Mouse (Mus musculus) testis, postnatal 10 days (tissue): ENCODE data around the gene Itpr1.
A peak's percentile ranks its signal among the peaks of the same experiment; 100 is the strongest.

ENCODE experiments used
- DNase-seq: peaks from one replicate; pipeline ENCODE4 v3.0.0; 2021; ENCODE audit warnings: low spot score

Itpr1 gene

DNA sequence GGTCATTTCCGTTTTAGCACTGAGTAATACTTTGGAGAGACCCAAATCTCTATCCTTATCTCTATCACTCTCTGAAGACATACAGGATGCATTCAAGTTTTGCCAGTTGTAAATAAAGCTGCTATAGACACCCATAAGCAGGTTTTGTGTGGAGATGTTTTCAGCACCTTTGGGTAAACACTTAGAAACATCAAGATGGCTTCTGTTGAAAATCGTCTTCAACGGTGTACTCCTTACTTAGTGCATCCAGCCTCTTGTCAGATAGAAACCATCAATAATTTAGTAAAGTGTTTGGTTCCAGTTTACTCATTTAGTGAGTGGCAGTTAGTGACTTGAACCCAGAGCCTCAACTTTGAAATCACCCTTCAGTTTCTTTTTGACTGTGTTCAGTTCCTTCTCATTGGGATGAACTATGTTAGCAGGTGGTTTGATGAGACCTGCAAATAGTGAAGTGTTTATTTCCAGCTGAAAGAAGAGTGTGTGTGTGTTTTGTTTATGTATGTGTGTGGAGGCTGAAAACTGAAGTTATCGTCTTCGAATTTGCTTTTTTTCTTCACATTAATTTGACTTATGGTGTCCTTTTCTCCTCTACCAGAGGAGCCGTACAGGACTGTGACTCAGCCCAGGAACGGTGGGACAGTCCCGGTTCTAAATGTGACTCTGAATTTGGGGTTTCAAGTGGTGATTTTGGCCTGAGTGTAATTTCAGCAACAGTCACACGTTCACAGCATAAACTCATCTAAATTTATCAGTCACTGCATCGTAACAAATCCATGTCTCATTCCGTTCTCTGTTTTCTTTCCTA, 66.1 kb downstream of the Itpr1 start:
- DNase-seq = no peak

DNA sequence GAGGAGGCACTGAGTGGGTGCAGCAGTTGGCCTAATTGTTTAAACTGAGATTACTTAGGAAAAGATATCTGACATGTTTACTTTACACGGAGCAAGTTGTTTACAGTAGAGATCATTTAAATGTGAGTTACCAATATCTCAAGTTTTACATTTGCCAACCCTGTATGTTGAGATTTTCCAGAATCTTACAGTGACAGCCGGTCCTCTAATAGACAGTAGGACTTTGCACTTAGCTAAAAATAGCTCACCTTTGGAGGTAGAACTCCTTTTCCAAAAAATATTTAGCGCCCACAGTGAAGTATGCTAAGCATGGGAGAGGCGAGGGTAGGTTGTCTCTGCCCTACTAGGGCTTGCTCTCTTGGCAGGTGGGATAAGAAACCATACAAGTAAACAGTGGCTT, 69.2 kb downstream of the Itpr1 start:
- no peak for DNase-seq

DNA sequence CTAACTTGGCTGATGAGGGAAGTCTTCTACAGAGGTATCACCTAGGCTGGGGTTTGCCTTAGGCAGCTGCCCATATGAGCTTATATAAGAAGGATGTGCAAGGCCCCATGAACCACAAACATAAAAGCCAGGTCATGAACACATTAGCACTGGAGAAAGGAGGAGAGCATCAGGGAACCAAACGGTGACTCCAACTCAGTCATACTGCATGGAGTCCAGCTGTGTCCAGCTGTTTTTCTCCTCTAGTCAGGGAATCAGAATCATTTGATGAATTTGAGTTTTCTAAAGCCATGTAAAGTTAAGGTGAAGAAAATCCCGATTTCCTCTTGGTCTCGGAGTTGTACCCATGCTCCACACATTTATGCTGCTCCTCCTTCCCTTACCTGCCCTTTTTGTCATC, 69.7 kb downstream of the Itpr1 start:
- DNase-seq = no peak

DNA sequence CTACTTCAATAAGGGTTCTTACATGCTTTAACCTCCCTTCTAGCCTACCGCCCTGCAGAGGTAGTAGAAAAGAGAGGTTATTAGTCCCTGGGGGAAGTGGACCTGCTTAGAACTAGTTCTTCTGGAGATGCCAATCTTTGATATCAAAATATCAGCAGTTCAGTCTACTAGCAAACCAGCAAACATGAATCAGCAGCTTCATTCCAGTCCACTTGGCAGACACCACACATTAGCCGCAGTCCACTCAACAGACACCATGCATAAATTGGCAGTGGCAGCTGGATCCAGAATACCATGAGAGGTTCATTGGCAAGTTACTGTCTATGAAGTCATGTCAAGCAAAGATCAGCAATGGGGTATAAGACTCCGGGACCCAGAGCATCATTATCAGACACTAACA, 71.8 kb downstream of the Itpr1 start:
- DNase-seq = no peak

DNA sequence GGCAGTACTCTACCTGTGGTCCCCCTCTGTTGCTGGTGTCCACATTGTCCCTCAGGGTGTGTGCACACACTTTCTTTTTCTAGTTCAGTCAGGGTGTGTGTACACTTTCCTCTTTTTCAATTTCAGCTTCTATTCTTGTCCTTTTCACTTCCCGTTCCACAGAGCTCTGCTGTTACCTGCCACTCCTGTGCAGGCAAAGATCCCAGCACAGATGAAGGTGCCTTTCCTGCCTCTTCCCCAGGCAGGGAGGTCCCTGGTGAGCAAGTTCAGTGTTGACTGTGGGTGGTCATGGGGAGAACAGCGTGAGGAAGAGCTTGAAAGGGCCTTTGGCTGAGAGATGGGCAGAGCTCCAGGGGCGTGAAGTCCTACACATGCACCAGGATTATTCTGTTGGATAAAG, 76.1 kb downstream of the Itpr1 start:
- no peak for DNase-seq

DNA sequence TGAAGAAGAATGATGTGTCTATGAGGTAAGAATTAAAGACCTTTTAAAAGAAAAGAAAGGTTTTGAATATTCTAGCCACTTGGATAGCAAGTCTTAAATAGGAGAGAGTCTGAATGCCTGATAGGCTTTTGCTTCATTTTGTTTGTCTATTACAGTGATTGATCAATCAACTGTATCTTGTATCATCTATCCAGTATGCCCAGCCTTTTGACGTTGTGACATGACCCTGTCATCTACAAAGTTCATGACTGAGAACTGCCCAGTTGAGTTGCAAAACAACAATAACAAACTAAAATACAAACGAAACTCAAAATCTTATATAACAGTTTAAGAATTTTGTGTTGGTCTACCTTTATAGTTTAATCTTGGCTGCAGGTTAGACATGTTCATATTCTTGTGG, 78.1 kb downstream of the Itpr1 start:
- DNase-seq = no peak

DNA sequence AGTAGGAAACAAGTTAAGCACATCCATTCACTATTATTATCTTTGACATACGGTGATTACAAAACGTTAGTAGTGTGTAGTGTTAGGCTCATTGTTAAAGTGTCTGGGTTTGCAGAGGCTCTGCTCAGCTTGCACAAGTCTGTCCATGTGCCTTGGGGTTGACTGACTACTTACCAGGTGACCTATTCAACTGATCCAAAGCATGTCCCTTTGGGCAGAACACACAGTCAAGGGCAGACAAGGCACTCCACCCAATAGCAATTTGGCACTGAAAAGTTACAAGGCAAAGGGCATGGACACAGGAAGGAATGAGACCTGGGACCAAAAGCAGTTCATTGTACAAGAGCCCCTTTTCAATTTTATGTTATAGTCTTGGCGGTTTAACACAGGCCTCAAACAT, 78.7 kb downstream of the Itpr1 start:
- no peak for DNase-seq

DNA sequence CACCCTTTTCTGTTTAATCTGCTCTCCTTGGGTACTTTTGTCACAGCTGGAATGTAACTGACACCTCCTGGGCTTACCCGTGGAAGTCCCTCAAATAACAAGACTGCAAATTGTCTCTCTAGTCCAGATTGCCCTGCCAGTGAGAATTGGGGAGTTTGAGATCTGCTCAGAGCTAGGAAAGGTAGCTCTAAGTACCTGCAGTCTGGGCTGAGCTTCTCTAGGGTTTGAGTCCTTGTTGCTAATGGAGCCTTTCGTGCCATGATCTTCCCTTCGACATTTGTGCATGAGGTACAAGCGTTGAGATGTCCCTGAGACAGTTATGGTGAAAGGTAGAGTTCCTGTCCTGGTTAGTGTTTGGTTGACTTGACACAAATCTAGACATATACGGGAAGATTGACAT, 89.0 kb downstream of the Itpr1 start:
- DNase-seq = no peak

DNA sequence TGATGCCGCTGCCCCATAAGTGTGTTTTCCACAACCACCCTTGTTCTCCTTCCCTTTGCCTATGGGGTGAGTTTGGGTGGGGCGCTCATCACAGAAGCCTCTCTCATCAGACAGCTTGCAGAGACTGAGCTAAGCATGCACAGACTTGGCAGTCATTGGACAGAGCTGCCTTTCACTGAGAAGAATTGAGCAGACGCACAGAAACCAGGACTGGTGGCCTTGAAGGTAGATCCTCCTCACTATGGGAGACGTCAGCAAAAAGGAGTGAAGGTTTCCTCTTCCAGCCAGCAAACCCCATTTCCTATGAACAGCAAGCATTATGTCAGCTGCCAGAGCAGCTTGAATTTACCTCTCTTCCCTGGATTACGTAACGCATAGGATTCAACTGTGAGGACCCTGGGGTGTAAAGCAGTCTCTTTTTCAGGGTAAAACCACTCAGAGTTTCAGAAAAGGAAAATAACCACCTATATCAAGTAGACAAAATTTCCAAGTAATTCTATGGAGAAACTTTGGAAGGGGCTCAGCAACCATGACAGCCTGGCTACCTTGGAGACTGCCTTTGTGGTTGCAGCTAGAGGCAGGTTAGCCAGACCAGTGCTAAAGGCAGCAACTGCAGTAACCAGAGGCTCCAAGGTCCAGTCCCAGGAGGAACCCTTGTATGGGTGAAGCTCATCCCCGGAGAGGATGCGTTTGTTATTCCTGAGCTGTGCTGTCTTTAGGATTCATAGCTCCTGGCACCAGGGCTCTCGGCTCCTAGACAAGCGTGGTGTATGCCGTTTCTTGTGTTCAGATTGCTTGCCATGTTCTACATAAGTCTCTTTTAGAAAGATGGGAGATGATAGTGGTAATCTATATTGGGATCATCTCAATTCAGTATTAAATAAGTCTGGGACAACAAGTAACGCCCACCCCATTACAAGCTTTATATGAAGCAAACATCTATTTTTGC, 91.0 kb downstream of the Itpr1 start:
- no peak for DNase-seq

DNA sequence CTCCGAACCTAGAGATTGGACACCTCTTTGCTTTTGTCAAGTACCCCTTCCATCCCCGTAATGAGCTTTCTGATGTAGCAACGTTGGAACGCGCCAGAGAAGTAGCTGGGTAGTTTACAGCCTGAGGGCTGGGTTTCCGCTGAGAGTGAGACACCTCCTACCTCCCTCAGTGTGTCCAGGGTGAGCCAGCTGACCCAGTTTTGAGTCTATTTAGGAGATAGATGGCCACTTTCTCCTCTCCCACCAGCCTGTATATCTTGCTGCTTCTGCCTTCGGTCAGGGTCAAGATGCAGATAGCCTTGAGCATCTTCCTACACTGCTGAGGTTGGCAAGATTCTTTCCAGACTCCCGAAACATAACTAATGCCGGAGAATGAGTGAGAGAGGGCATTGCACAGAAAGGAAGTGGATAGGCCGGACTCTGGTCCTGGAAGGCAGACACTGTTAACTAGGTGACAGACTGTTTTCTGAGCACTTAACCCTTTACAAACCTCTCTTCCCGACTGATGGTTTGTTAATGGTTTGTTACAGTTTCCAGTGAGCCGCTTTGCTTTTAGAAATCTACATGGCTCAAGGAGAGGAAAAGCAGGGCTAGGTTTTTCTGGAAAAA, 92.4 kb downstream of the Itpr1 start:
- DNase-seq = no peak

DNA sequence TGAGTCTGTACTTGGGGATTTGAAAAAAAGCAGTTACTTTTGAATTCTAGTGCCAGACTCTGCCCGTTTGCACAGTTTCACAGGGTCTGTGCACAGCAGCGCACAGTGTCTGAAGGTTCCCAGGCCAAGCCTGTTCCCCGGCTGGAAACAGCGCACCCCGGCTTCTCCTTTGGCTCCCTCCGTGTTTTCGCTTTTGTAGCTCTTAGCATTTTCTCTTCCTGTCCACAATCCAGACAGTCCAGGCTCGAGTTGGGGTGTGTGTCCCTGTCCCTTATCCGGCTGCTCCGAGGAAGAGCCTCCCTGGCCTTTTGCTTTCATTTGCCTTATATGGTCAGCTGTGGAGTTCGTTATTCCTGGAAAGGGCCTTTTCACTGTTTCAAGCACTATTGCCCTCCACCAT, 93.3 kb downstream of the Itpr1 start:
- peak; percentile 51 for DNase-seq

DNA sequence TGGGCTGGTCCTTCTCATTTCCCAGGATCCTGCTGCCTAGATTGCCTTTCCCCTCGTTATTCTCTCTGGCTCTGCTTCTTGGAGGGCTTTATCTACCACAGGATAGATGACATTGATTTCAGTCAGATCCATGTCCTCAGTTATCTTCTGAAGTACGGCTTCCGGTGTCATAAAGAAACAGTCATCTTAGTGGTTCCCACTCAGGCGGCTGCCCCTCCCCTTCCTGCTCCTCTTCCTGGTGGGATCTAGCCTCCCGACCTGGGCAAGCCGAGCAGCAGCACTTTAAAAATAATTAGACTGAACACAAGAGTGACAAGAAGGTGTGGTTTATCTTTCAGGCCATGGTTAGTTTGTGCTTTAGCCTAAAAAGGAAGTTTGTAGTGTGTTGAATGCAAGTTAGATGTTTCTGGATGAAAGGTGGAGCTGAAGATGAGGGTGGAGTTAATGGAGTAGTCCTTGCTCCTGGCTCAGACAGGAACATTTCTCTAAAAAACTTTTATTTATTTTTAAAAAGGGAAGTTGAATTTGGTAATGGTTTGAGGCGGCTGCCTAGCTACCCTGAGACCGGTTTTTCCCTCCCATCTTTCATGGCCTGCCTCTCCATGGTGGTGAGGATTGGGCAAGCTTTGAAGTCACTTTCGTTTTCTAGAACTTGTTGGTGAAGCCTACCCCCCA, 94.2 kb downstream of the Itpr1 start:
- no peak for DNase-seq

DNA sequence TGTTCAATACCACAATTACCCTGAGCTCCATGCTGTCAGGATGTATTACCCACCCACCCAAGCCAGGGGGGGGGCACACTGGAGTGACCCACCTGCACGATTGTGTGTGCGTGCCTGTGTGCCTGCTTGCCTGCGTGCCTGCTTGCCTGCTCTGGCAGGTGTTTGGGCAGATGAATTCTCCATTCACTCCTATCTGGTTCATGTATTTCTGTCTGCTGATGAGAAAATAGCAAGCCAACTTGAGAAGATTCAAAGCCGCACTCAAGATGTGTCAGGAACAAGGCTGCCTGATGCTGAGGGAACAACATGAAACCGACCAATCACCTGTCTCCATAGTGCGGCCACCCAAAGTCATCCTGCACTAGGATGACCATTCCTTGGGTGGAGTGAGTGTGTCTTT, 94.9 kb downstream of the Itpr1 start:
- DNase-seq = no peak

DNA sequence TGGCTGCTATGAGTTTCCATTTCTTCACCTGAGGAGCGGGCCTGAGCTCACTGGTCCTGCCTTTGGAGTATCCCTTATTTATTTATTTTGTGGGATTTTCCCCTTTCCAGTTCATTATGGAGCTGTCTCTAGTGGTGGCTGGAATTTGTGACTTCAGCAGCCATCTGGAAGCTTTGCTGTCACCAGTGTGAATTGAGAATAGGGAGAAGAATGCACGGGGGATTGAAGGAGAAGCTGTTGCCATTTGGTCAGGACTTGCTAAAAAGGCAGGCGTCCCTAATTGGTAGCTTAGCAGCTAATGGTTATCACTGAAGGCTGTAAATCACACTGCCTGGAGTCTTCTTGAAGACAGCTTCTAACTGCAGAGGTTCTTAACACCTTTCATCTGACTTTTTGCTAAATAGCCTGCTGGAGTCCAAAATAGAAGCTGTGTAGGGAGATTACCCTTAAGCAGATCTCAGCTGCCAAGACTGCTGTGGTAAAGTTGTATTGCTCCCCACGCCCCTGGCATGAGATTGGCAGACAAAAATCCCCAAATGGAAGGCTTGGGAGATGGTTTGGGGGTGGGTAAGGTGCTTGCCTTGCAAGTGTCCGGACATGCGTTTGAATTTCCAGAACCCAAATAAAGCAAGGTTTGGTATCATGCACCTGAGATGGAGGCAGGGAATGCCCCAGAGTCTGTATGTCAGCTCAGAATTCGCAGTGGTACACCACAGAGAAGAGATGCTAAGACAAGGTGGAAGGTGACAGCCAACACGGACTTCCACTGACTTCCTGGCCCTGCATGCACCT, 96.7 kb downstream of the Itpr1 start:
- no peak for DNase-seq

DNA sequence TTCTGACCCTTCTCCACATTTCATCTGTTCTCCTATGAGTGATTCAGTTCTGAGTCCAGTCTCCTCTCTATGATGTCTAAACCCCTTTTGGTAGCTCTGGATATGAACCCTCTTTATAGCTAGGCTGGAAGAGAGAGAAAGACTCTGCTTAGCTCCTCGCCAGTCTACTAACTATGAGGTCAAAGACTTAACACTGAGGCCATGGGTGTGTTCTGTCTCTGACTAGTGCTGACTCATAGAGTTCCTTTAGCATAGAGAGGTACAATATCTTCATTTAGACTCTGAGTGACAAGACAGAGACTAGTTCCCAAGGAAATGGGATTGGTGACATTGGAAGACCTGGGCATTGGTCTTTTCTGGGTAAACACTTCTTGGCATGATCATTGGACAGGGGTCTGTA, 100.2 kb downstream of the Itpr1 start:
- DNase-seq = no peak

DNA sequence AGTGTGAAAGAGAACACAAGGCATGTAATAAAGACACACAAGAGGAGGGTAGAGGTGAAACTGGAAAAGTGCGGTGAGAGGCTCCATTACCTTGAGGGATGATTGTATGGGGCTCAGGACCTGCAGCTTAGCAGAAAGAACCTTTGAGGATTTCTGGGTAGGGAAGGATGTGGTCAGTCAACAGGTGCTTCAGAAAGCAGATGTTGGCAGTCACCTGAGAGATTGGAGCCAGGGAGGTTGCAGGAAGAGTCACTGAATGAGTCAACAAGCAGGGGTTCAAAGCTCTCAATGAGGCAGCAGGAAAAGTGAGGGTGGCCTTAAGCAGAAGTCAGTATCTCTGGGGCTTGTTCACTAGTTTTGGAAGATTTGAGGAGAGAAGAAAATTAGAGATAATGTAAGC, 101.1 kb downstream of the Itpr1 start:
- DNase-seq = no peak

DNA sequence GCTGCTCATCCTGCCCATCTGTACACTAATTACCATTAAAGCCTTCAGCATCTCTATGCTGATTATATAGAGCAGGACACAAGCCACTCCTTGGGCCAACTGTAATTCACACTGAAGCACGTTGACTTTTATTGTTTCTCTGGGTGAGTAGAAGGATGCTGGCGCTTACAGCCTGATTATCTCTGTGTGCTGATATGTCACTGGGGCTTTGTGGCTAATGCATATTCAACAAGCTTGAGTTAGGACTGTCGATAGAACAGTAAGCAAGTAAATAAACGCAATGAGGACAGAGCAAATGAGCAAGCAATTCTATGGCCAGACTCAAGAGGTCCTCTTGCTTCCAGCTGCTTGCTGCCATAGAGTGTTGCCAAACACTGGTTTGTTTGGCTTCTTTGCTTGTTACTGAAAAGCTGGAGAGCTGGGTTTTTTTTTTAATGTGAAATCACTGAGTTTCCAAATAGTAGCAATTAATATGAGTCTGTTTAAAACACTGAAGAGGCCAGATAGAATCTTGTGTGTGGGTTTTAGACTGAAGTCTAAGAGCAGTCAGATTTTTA, 103.5 kb downstream of the Itpr1 start:
- DNase-seq = no peak

DNA sequence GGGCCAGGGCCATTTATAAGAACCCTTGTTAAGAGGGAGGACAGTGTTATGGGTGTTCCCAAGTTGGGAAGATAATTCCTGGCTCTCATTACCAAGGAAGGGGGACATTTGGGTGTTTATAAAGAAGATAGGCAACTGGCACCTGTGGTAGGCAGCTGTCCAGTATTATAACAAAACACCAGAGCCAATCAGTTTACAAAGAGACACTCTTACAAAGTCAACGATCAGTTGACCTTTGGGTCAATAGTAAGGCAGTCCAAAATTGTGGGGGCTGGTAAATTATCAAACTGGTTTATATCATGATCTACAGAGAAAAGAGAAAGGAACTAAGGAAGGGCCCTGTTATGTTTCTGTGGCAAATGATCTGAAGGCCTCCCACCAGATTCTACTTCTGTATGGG, 104.1 kb downstream of the Itpr1 start:
- DNase-seq = no peak

DNA sequence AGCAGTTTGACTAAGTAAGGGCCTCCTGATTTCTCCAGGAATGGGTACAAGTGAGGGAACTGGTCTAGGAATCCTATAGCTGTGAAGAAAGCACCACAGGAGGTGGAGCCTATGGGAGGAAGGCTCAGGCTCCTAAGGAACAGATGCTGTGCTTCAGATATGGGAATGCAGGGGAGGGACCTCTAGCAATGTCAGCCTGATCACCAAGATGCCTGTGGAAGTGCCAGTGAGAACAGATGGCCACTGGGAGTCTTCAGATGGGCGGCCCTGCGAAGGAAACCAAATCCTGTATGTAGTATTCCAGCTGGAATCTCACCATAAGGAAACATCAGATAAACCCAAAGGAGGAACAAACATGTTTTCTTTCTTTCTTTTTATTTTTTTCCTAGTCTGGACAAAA, 108.8 kb downstream of the Itpr1 start:
- no peak for DNase-seq

DNA sequence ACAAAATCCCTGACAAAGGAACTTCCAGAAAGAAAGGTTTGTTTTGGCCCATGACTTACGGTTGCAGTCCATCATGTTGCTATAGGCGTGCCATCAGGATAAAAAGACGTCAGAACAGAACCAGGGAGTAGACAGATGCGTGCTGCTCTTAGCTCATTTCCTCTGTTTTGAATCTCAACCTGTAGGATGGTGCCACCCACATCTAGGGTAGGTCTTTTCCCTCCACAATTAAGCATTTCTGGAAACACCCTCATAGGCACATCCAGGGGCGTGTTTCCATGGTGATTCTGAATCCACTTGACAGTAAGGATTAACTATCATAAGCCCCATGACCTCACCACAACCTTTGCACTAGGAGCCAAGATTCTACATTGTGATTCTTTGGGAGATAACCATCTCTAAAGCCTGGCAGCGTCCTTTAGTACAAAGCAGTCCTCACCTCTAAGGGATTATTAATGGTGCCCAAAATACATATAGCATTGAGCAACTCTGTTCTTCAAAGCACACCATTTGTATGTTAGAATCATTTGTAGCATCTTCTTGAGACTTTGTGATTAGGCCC, 111.6 kb downstream of the Itpr1 start:
- DNase-seq = no peak

DNA sequence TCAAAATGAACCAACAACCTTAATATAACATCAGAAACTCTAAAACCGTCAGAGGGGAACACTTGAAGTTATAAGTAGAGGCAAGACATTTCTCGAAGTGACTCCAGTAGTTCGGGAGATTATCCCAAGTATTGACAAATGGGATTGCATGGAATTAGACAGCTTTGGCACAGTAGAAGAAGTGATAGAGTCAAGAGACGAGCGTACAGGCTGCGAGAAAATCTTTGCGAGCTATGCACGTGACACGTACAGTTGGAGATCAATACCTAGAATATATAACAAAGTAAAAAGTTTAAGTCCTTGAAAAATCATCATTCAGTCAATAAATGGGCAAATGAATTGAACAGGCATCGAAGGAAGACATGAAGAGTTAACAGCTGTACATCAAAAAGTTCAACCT, 112.5 kb downstream of the Itpr1 start:
- no peak for DNase-seq
